Mouse (Mus musculus) liver, embryonic 14.5 days (tissue): ENCODE measurements at regions not wholly inside any gene's neighbourhood (a gene's known extent, or its start where the extent isn't known, plus 50 kb on each side); places are given as distances from the start of the nearest gene placed in this dataset.

ENCODE experiments used
- CTCF ChIP-seq: IDR thresholded peaks from 2 replicates; pipeline ENCODE4 v1.5.1; 2016; ENCODE audit warnings: antibody characterized with exemption, low read depth, control low read depth
- EP300 ChIP-seq: IDR thresholded peaks from 2 replicates; pipeline ENCODE4 v1.6.1; 2016; ENCODE audit warnings: antibody characterized with exemption, low read depth

DNA sequence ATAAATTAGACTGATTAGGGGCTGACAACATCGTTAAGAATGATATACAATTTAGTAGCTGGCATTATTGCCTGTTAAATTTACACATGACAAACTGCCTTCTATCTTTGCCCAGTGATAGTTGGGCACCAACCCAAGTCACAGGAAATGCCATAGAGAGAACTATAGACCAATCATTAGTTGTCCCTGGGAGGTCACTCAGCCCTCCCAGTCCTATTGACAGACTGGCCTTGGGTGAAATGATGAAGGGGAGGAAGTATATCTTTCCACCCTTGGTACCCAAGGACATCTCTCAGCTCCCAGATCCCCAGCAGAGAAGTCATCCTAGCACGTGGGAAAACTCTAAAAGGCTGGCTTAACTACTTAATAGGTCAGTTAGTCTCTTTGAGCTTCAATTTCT lies 139.8 kb downstream of the Aipl1 start:
- TF ChIP-seq CTCF (no peak), EP300 (no peak)
